Mouse (Mus musculus) embryonic facial prominence, embryonic 15.5 days (tissue): Measurements from ENCODE around the gene Fgfr1op. TPM values are rescaled to one million over a fixed set of nuclear protein-coding genes. Genes with fewer than 3 reads are reported as not detected.

ENCODE experiments used
- ATAC-seq: fragments of 200-750 bp; cut with Nextera tagmentation; 2 replicates; pipeline ENCODE4 v1.8.0; 2017; ENCODE audit warnings: low read depth, moderate TSS enrichment; ENCODE audit not compliant: insufficient number of reproducible peaks, low FRiP score, low TSS enrichment
- H3K27ac ChIP-seq: fragments of 300-500 bp; sonication (generic); replicated peaks from 2 replicates; pipeline ENCODE4 v1.5.1; 2015; ENCODE audit warnings: mild to moderate bottlenecking, inconsistent platforms
- H3K27me3 ChIP-seq: fragments of 300-500 bp; sonication (generic); 2 replicates; pipeline ENCODE4 v1.6.1; 2015; ENCODE audit warnings: inconsistent platforms
- H3K36me3 ChIP-seq: fragments of 300-500 bp; sonication (generic); 2 replicates; pipeline ENCODE4 v1.6.1; 2015; ENCODE audit warnings: mild to moderate bottlenecking, inconsistent platforms
- H3K4me1 ChIP-seq: fragments of 300-500 bp; sonication (generic); 2 replicates; pipeline ENCODE4 v1.6.1; 2015; ENCODE audit warnings: inconsistent platforms
- H3K4me2 ChIP-seq: fragments of 300-500 bp; sonication (generic); replicated peaks from 2 replicates; pipeline ENCODE4 v1.6.1; 2015; ENCODE audit warnings: mild to moderate bottlenecking, inconsistent platforms
- H3K4me3 ChIP-seq: fragments of 300-500 bp; sonication (generic); replicated peaks from 2 replicates; pipeline ENCODE4 v1.5.1; 2015; ENCODE audit warnings: mild to moderate bottlenecking, inconsistent platforms
- H3K9ac ChIP-seq: fragments of 300-500 bp; sonication (generic); 2 replicates; pipeline ENCODE4 v1.6.1; 2015; ENCODE audit warnings: inconsistent platforms
- H3K9me3 ChIP-seq: fragments of 300-500 bp; sonication (generic); replicated peaks from 2 replicates; pipeline ENCODE4 v1.6.1; 2016; ENCODE audit warnings: inconsistent platforms
- WGBS: fragments of 180-500 bp; shearing (Covaris S2); methylation state at CpG from one replicate; pipeline ENCODE4 v1.1.7; 2015; 5-methylcytosine and 5-hydroxymethylcytosine counted together
- polyA plus RNA-seq: library from polyadenylated mRNA; unstranded; fragments of >200 nt; fragmentation: Nextera tagmentation; extraction: Ambion mirVana; gene quantifications from 2 replicates; pipeline ENCODE4 v1.2.1, GENCODE M21; 2015

The Fgfr1op gene
- polyA plus RNA-seq, 1 experiment from 2014 or later: 34.6 TPM

DNA sequence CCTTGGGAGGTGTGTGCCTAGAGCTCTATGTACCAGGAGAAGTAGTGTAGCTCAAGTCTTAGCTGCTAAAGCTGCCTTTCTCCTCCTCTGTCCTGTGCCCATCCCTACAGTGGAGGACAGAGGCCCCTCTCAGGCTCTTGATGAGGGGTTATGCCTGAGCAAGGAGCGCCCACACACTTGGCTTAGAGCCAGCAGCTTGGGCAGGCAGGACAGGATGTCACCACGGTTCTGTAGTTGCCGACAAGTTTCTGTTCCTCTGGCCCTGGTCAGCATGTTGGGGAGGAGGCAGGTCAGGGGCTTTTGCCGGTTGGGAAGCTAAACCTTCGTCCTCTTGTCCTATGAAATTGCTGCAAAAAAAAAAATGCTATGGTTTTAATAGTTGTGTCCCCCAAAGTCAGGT is 66.8 kb downstream of the Fgfr1op start:
- Histone ChIP-seq H3K9me3 (no peaks in the 10 kb centered on the region), H3K9ac (no peak overlapping the region), H3K4me2 (no peak overlapping the region), H3K4me3 (no peak overlapping the region), H3K27ac (no peak overlapping the region), H3K4me1 (no peaks in the 10 kb centered on the region), H3K36me3 (no peaks in the 10 kb centered on the region), H3K27me3 (0 out of 2 replicates have a peak, but pooled peaks cover 4% of the 10 kb centered on the region)
- 71% methylated on average over 5 of the region's 5 CpGs for WGBS
- ATAC-seq: 0 out of 2 replicates have a peak, but pooled peaks have one; percentile 24

DNA sequence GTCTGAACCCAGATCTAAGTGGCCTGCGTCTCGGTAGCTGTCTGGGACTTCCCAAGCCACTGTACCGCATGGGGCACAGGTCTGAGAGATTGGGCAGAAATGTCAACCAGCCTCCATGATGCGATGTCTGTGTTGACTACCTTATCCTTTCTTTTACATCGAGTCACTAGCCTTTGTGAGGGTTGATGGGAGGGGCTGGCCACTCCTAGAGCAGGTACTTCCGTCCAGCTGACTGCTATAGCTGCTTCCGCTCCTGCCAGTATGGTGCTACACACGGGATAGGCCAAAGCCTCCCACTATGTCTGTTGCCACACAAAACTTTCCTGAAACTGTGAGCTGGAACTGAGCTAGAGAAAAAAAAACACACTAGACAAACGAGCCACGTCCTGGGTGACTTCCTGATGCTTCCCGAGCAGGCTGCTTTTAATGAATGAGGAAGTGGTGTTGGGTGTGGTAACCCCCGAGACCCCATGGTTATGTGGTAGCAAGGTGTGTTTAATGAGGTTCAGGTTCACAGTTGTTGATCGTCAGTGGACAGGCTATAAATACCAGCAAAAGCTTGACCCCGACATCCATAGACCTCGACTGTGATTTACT is 68.4 kb downstream of the Fgfr1op start:
- no peak for ATAC-seq
- WGBS: 70% methylated on average over 15 of the region's 15 CpGs

DNA sequence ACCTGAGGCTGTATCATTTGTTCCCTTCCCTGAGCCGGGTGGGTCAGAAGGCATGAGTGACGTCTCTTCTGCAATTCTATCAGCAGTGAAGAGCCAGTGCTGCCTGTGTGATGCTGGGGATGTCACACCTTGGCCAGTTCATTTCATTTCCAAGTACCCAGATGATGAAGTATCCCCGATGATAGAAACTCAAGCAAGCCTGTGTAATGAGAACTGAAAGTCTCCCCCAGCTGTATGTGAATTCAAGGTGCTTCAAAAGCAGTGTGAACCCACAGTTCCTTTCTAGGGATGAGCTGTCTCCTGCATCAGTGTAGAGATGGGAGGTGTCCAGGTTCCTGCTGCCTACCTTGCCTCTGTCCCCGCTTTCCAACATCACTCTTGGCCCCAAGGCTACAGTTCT is 69.2 kb downstream of the Fgfr1op start:
- Histone ChIP-seq H3K4me2 (no peak overlapping the region), H3K27me3 (no peaks in the 10 kb centered on the region), H3K4me1 (no peaks in the 10 kb centered on the region), H3K9ac (no peak overlapping the region), H3K9me3 (no peaks in the 10 kb centered on the region), H3K36me3 (no peaks in the 10 kb centered on the region), H3K27ac (no peak overlapping the region), H3K4me3 (no peak overlapping the region)
- ATAC-seq: no peak
- WGBS: 57% methylated on average over 4 of the region's 4 CpGs

More for the DNA sequence above, 68.4 kb downstream of the Fgfr1op start:
- Histone ChIP-seq H3K36me3 (no peaks in the 10 kb centered on the region), H3K4me1 (no peaks in the 10 kb centered on the region), H3K4me3 (no peak overlapping the region), H3K4me2 (no peak overlapping the region), H3K27me3 (0 out of 2 replicates have a peak, but pooled peaks cover 2% of the 10 kb centered on the region), H3K9ac (no peak overlapping the region), H3K27ac (no peak overlapping the region), H3K9me3 (no peaks in the 10 kb centered on the region)

DNA sequence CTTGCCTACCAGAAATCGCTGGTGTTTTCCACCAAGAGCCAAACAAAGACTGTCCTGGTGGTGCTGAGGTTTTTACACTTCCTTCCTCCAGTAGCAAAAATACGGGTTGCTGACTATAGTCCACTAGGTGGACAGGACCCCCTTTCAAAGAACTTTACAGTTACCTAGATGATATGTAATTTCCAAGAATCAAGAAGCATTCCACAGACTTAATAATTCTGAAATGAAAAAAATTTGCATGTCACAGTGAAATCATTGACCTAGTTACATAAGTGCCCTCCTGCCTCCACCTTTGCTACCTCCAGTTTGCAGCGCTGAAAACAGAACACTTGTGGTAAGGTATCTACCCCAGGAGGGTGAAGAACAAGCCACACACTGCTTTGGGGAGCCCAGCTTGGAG is 70.4 kb downstream of the Fgfr1op start, which contains the start of gene Ccr6:
Gene Ccr6, plus strand, starts transcription at position 301 of the 400 bp plus-strand sequence.
- H3K36me3 ChIP-seq: no peaks in the 10 kb centered on the region
- H3K4me2 ChIP-seq: no peak within 1 kb of the TSS
- no peaks in the 10 kb centered on the region for H3K27me3 ChIP-seq
- no peaks in the 10 kb centered on the region for H3K4me1 ChIP-seq
- H3K27ac ChIP-seq: no peak within 1 kb of the TSS
- no peak within 1 kb of the TSS for H3K4me3 ChIP-seq
- 75% methylated on average over 3 of the region's 3 CpGs for WGBS
- no peaks in the 10 kb centered on the region for H3K9me3 ChIP-seq
- H3K9ac ChIP-seq: no peak within 1 kb of the TSS
- no peak for ATAC-seq

DNA sequence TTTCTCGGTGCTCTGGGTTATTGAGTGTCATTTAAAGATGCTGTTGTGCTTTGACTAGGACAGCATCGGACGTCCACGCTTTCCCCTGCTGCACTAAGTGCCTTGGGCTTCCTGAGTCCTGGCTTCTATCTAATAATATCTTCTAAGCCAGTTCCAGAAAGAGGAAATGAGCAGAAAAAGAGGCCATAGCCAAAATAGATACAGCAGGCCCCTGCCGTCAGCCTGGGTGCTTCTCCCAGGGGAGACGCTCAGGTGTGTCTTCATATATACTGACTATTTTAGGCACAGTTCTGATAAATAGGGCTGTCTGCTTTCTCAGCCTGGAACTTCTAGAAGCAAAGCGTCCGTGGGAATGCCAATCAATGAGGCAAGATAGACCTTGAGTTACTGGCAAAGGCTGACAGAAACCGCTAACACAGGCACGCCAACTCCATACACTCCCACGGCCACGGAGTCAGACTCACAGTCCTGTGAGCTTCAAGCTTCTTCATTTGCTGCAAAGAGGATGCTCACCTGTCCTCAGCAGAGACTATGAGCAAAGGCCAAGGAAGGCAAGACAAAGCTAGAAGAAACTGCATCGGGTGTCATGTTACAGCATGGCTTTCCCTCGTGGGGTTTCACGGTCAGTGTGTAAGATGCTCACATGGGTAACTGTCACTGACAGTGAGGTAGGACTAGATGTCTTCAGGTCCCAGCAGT is 72.9 kb downstream of the Fgfr1op start:
- no peaks in the 10 kb centered on the region for H3K9me3 ChIP-seq
- ATAC-seq: no peak
- H3K4me3 ChIP-seq: no peak overlapping the region
- no peaks in the 10 kb centered on the region for H3K27me3 ChIP-seq
- H3K9ac ChIP-seq: no peak overlapping the region
- WGBS: 73% methylated on average over 15 of the region's 15 CpGs
- H3K4me1 ChIP-seq: no peaks in the 10 kb centered on the region
- no peaks in the 10 kb centered on the region for H3K36me3 ChIP-seq
- no peak overlapping the region for H3K27ac ChIP-seq
- H3K4me2 ChIP-seq: no peak overlapping the region

DNA sequence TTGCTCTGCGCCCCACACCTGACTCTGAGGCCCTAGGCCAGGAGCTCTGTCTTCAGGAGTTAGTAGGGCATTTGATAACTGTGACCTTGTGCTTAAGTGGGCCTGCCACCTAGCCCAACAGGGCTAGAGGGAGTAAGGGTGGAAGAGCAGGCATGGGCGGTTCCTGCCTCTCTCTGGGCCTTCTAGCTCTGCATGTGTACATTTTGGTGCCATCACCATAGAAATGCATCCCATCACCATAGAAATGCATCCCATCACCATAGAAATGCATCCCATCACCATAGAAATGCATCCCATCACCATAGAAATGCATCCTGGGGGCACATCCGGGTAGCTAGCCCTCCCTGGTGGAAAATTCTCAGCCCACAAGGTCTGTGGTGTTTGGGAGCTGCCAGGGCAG is 74.3 kb downstream of the Fgfr1op start:
- WGBS: 70% methylated on average over 3 of the region's 3 CpGs
- no peaks in the 10 kb centered on the region for H3K27me3 ChIP-seq
- no peaks in the 10 kb centered on the region for H3K4me1 ChIP-seq
- no peaks in the 10 kb centered on the region for H3K36me3 ChIP-seq
- H3K9me3 ChIP-seq: no peaks in the 10 kb centered on the region
- H3K27ac ChIP-seq: no peak overlapping the region
- no peak for ATAC-seq
- no peak overlapping the region for H3K9ac ChIP-seq
- no peak overlapping the region for H3K4me2 ChIP-seq
- H3K4me3 ChIP-seq: no peak overlapping the region

DNA sequence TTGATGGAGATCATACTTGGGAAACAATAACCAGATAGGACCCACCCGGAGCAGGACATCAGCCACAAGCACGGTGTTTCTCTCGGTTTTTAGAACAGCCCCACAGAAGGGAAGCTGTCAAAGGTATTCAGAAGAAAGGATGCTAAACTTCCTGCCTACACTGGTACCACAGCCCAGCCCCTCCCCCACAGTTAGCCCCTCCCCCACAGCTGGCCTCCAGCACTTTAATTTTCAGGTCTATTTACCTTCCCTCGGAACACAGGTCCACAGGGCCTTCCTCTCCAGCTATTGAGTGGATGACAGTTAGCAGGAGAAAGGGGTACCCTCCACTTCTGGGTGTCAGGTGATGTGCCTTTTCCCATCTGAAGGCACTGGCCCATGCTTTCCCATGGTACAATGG is 75.2 kb downstream of the Fgfr1op start:
- Histone ChIP-seq H3K36me3 (no peaks in the 10 kb centered on the region), H3K9me3 (no peaks in the 10 kb centered on the region), H3K4me1 (no peaks in the 10 kb centered on the region), H3K27ac (no peak overlapping the region), H3K27me3 (no peaks in the 10 kb centered on the region), H3K9ac (no peak overlapping the region), H3K4me3 (no peak overlapping the region), H3K4me2 (no peak overlapping the region)
- WGBS: 56% methylated on average over 4 of the region's 4 CpGs
- ATAC-seq: no peak

DNA sequence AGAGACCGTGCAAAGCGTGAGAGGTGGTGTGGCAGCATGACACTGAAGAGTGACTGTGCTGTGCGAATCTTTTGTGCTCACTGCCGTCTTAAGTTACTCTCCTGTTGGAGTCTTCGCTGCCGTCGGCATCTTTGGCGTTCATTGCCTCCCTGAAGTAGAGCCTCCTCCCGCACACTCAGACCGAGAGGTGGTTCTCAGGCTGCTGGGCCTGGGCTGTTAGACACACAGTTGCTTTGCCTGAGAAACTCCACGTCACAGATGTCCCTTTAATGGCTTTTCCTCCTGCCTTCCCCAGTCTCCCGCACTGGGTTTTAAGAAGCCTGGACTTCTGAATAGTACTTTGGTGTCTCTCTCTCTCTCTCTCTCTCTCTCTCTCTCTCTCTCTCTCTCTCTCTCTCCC is 76.3 kb downstream of the Fgfr1op start:
- H3K36me3 ChIP-seq: no peaks in the 10 kb centered on the region
- H3K4me3 ChIP-seq: no peak overlapping the region
- no peaks in the 10 kb centered on the region for H3K9me3 ChIP-seq
- H3K27me3 ChIP-seq: no peaks in the 10 kb centered on the region
- H3K4me1 ChIP-seq: no peaks in the 10 kb centered on the region
- no peak for ATAC-seq
- 73% methylated on average over 12 of the region's 12 CpGs for WGBS
- H3K27ac ChIP-seq: no peak overlapping the region
- H3K9ac ChIP-seq: no peak overlapping the region
- H3K4me2 ChIP-seq: no peak overlapping the region

DNA sequence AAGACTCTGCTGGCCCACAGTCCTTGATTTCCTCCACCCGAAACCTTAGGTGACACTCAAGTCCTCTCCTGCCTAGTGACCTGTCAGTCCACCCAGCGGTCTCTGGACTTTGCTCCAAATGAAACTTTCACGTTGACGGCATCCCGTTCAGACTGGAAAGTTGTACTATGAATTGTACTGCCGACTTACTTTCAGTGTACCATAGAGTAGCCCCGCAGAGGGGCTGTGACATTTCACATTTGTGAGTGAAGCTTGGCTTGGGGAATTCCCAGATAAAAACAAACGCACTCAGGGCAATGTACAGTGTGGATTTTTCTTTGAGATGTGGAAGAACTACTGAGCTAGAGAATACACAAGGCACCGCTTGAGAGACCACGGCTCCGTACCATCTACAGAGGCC is 76.9 kb downstream of the Fgfr1op start:
- WGBS: 88% methylated on average over 11 of the region's 11 CpGs

DNA sequence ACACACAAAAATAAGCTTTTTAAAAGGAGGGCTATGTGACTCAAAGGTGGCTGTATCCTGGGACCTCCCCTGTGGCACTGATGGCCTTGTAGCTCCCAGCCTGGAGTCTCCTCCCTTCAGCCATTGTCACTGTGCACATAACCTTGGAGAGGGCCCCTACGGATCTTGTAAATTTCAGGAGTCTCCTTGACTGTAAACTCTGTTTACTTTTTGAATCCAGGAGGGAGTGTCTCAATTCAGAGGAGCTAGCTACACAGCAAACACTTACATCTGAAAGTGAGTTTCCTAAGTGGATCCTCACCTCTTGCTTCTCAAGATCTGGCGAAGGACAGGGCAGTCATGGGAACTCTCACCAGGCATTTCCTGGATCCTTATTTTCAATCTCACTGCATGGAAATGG is 78.8 kb downstream of the Fgfr1op start:
- no peaks in the 10 kb centered on the region for H3K27me3 ChIP-seq
- H3K9me3 ChIP-seq: no peaks in the 10 kb centered on the region
- no peaks in the 10 kb centered on the region for H3K4me1 ChIP-seq
- H3K36me3 ChIP-seq: no peaks in the 10 kb centered on the region
- H3K4me3 ChIP-seq: no peak overlapping the region
- no peak overlapping the region for H3K27ac ChIP-seq
- ATAC-seq: no peak
- no peak overlapping the region for H3K9ac ChIP-seq
- 80% methylated on average over 2 of the region's 2 CpGs for WGBS
- H3K4me2 ChIP-seq: no peak overlapping the region

More for the DNA sequence above, 76.9 kb downstream of the Fgfr1op start:
- no peaks in the 10 kb centered on the region for H3K27me3 ChIP-seq
- H3K4me3 ChIP-seq: no peak overlapping the region
- no peaks in the 10 kb centered on the region for H3K4me1 ChIP-seq
- no peak for ATAC-seq
- H3K9ac ChIP-seq: no peak overlapping the region
- H3K27ac ChIP-seq: no peak overlapping the region
- H3K36me3 ChIP-seq: no peaks in the 10 kb centered on the region
- H3K4me2 ChIP-seq: no peak overlapping the region
- H3K9me3 ChIP-seq: no peaks in the 10 kb centered on the region

DNA sequence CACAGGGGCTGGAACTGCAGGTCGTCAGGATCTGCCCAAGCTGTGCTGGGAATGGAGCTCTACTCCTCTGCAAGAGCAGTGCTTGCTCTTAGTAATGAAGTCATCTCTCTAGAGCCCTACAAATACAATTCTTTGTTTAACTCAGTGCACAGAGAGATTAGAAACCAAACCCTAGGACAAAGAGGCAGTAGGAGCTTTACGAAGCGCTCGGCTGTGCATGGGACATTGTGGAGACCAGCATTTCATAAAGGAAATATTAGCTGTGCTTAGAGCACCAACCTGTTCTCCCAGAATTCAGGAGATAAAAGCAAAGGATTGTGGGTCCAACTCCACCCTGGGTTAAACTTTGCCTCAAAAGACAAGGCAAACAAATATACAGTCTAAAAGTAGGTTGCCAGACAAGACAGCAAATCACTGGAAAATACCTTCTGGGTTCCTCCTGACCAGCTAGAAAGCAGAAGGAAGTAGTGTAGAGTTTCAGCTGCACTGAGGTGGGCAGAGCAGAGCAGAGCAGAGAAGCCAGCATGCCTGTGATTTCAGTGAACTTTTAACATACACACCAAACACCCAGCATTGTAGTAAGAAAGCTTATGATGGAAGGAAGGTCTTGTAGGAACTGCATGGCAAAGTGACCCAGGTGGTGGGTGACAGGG is 80.9 kb downstream of the Fgfr1op start:
- no peak overlapping the region for H3K9ac ChIP-seq

More for the DNA sequence above, 80.9 kb downstream of the Fgfr1op start:
- no peak for ATAC-seq
- H3K36me3 ChIP-seq: no peaks in the 10 kb centered on the region
- H3K4me1 ChIP-seq: no peaks in the 10 kb centered on the region
- no peak overlapping the region for H3K4me2 ChIP-seq
- WGBS: 73% methylated on average over 4 of the region's 4 CpGs
- peaks cover 6% of the 10 kb centered on the region; the same call in 1 of the 2 replicates for H3K27me3 ChIP-seq
- H3K4me3 ChIP-seq: no peak overlapping the region
- no peaks in the 10 kb centered on the region for H3K9me3 ChIP-seq
- H3K27ac ChIP-seq: no peak overlapping the region
